Mouse (Mus musculus): ENCODE results near the gene Ttf1. TPM values are rescaled to one million over a fixed set of nuclear protein-coding genes. Genes with fewer than 3 reads are reported as not detected.

The Ttf1 gene
- total RNA-seq (2015) (13.0 and 17.1 TPM in 2 replicates), total RNA-seq (2017) (18.6 and 22.9 TPM in 2 replicates)

GRCm38 (mm10) chr2:29060135-29060597 lies at the start of gene Ttf1:
Ttf1 (plus strand) TSS chr2:29060262.
- ATAC-seq (ENCODE audit: poor library complexity, severe bottlenecking) = peak; percentile 90

- ATAC-seq (ENCODE audit: poor library complexity, severe bottlenecking) = no peak
Measured at GRCm38 (mm10) chr2:29012523-29012922, 47.5 kb upstream of the Ttf1 start.

DNA sequence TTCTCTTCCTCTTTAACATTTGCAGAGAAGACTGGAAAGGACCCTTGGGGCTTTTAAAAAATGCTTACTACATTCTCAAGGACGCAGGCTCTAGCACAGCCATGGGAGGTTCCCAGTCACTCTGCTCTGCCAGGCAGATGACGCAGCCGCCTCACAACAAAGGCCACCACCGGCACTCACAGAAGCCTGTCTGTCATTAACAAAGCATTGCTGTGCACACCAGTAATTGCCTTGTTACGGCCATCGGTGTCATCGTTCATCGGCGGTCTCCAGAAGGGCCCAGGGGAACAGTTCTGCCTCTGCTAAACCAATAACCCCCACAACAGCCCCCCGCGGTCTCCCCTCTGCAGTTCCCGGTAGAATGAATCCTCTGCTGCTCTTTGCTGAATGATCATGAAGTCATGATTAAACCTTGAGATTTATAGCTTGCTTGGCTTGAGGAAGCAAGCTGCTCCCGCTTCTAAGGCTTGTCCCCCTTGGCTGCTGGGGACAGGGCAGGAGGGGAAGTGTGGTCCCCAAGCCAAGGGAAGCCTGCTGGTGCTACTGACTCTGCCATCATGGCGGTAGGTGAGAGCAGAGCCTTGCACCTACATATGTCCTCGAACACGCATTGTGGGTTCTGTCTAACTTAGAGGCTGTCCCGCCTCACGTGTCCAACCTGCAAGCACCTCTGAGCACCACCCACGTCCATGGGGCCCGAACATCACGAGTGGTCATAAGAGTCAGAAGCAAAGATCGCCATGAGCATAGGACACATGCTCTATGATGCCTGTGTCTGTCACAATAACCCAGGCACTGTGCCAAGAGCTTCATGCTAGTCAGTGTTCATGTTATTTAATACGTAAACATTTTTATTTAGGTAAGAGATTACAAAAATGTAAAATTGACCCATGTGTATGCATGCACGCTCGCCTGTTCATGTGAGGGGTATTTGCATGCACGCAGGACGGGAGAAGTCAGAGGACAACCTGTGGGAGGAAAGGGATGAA lies 43.2 kb upstream of the Ttf1 start:
- no peak for ATAC-seq (ENCODE audit: poor library complexity, severe bottlenecking)

DNA sequence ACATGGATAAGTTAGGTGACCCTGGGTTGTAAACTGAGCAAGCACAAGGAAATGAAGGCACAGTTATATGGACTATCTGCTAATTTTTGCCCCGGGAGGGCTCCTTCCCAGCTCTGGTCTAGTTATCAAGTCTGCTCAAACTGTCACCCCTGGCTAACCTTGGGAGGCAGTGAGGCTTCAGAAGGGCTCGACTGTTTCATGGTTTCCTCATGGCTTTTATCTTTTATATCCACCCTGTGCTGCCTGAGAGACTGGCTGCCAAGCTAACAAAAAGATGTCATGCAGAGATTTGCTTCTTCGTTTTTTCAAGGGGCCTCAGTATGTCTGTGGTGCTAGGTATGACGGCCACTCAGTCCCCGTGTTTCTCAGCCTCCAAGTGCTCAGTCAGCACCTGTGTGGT lies 41.4 kb upstream of the Ttf1 start:
- ATAC-seq (ENCODE audit: poor library complexity, severe bottlenecking) = no peak

- no peak for ATAC-seq (ENCODE audit: poor library complexity, severe bottlenecking)
Measured at GRCm38 (mm10) chr2:29021025-29021424, 39.0 kb upstream of the Ttf1 start.

DNA sequence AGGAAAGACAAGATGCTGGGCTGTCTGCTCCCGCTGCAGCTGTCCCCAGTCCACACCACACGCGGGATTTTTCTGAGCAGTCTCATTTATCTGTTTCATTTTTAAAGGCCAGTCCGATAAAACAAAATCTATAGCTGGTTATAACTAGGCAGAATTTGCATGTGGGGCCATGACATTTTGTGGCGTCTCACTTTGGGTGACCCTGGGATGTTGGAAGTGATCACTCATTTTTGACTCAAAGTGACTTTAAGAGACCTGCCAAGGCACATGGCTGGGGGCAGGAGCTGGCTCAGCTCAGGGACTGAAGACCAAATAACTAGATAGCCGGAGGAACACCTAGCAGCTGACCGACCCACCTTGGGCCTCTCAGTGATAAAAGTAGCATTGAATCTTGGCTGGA lies 37.1 kb upstream of the Ttf1 start:
- no peak for ATAC-seq (ENCODE audit: poor library complexity, severe bottlenecking)

DNA sequence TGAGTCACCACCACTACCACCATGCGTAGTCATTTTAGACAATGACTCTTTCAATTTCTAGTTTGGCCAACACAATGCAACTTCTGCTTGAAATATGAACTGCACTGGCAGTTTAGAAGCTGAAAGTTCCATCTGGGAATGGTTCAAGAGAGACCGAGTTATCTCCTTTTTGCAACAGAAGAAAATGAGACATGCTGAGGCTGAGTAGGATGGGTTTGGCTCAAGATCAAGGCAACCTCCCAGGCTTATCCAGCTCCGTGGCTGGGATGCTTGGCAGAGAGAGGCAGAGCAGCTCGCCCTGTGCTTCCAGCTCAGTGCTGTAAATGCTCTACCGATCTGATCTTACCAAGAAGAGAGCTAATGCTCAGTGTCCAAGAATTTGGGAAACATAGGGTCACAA lies 34.8 kb upstream of the Ttf1 start:
- ATAC-seq (ENCODE audit: poor library complexity, severe bottlenecking) = no peak

DNA sequence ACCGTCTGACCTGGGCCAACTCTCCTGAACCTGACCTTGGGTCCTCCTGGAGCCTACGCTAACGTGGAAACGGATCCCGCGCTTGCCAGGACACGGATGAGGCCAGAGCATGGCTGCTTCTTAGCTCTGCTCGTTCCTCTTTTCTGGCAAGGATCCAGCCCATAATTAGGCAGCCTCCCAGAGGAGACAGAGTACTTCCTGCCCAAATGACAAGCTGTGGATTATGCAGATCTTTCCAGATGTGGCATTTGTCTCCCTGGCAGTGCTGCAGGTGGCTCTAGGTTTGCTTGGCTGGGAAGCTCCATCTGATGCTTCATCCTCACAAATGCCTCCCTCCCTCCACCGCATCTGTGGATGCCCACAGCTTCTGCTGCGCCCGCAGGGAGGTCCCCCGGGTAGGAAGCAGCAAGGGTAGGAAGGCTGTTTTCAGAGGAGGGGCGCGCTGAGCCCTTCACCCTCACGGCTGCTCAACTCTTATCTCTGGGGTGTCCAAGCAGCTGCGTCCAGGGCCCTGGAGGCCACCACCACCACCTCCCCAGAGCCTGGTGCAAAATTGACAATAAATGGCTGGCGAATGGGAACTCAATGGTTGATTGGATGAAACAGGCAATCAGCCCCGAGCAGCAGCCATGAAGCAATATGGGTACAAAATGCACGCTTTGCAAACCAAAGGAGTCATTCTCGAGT lies 29.9 kb upstream of the Ttf1 start:
- ATAC-seq (ENCODE audit: poor library complexity, severe bottlenecking) = no peak

- no peak for ATAC-seq (ENCODE audit: poor library complexity, severe bottlenecking)
Measured at GRCm38 (mm10) chr2:29031951-29032350, 28.1 kb upstream of the Ttf1 start.

DNA sequence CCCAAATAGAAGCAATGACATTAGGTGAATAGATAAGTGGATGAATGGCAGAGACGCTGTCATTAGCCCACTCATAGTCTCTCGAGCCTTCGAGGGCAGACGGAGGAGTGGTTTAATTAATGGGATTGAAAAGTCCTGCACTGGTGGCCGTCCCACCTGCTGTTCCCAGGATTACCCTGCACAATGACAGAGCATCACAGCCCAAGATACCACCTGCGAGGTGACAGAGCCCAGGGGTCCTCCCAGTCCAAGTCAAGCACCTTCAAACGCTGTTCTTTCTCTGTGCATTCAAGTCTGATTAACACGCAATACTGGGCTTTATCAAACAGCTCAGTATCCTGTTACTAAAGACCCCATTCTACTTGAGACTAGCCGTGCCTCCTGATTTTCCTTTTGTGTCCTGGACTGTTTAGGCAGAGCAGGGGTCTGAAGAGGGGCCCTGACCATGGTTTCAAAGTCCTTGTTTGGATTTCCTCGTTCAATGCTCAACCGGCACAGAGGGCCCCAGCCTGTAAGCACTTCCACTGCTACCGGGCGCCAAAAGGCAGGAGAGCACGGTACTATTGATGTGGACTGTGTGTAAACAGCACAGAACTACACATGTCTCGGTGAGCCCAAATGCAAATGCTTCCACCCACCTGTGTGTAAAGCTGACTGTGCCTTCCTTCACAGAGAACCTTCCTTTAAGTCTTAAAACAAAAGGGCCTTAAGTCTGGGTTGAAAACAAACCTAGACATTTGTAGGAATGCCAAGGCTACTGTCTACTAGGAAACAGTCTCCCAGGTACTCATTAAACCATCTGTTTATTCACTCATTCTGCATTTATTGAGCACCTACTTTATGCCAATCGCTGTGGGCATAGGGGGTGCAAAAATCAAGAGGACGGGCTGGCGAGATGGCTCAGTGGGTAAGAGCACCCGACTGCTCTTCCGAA lies 25.3 kb upstream of the Ttf1 start:
- no peak for ATAC-seq (ENCODE audit: poor library complexity, severe bottlenecking)

DNA sequence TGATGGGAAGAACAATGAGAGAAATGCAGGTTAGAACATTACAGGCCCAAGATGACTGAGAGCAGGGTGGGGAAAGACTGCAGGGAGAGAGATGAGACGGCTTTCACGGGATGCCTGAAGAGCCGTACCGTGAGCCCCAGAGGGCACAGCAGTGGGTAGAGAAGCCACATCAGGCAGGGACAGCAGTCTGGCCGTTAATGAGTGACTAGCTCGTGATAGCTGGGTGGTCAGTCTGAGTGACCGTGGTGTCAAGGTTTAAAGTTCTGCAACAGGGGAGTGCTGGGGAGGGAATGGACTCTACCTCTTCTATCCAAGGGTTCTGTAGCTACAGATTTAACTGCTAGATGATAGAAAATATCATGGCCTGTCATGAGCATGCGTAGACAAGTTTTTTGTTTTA lies 24.4 kb upstream of the Ttf1 start:
- ATAC-seq (ENCODE audit: poor library complexity, severe bottlenecking) = no peak

DNA sequence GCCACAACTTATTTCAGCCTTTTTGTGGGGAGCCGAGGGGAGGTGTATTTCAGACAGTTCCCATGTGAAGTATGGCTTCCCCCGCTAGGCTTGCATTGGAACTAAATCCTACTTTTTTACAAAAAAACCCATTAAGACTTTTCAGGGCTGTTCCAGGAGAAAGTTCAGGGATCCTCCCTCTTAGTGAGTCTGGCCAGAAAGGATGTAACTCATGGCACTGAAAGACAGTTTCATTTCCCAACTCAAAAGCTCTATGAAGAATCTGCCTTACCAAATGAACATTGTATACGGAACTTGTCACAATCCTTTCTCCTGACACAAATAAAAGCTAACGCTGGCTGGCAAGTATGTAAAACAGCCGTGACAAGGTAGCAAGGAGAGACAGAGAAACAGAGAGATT lies 20.3 kb upstream of the Ttf1 start:
- ATAC-seq (ENCODE audit: poor library complexity, severe bottlenecking) = no peak

- ATAC-seq (ENCODE audit: poor library complexity, severe bottlenecking) = no peak
Measured at GRCm38 (mm10) chr2:29040594-29041476, 19.2 kb upstream of the Ttf1 start.

DNA sequence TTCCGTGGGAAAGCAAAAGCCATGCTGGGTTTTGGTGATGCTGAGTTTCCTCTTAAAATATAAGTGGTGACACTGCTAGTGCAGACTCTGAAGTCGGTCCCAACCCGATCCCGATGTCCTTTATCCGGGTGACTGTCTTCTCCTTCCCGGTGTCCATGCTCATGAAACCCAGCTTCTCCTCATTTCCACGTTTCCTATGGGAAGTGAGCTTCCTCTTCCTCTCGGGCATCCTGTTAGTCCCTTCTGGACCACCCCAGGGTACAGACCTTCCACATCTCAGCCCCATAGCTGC lies 18.6 kb upstream of the Ttf1 start:
- ATAC-seq (ENCODE audit: poor library complexity, severe bottlenecking) = no peak

DNA sequence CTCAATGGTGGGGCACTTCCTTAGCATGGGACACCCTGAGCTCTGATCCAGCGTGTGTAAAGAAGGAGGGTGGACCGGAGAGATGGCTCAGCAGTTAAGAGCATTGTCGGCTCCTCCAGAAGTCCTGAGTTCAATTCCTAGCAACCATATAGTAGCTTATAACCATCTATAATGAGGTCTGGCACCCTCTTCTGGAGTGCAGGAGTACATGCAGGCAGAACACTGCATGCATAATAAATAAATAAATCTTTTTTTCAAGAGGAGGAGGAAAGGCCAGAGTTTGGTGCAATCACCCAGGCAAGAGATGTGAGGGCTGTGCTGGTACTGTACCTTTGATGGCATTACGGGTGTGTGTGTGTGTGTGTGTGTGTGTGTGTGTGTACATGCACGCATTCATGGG lies 17.9 kb upstream of the Ttf1 start:
- no peak for ATAC-seq (ENCODE audit: poor library complexity, severe bottlenecking)

DNA sequence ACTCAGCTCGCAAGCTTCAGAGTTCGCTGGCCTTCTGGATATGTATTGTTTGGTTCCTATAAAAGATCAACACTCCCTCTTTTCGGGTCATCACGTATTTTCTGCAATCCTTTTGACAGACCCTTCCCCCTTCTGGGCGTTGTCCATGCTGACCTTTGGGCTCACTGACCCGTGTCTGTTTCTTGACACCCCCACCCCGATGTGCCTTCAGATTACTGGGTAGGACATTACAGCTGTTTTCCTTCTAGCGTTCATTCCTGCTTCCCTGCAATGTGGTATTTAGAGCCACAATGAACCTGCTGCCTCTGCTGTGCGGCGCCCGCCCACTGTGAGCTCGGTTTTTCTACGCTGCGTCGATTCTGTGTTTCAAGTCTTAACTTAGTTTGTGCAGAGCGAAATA lies 13.9 kb upstream of the Ttf1 start:
- ATAC-seq (ENCODE audit: poor library complexity, severe bottlenecking) = no peak

DNA sequence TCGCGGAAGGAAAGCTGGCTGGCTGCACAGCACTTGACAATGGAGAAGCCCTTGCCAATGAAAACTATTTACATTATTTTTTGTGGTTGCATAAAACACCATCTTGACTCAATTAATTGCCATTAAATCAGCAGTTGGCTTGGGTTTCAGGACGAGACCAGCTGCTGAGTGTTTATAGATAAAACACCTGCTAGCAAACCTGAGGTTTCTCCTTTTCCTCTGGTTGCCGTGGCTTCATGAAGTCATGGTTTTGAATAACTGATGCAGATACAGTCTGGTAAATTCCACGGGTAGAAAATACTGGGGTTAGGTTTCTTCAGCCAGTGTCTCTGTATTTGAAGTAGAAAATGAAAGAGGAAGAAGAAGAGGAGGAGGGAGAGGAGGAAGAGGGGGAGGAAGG lies 8.1 kb upstream of the Ttf1 start:
- no peak for ATAC-seq (ENCODE audit: poor library complexity, severe bottlenecking)

- ATAC-seq (ENCODE audit: poor library complexity, severe bottlenecking) = peak; percentile 64
Measured at GRCm38 (mm10) chr2:29052943-29053454, 7.1 kb upstream of the Ttf1 start.

DNA sequence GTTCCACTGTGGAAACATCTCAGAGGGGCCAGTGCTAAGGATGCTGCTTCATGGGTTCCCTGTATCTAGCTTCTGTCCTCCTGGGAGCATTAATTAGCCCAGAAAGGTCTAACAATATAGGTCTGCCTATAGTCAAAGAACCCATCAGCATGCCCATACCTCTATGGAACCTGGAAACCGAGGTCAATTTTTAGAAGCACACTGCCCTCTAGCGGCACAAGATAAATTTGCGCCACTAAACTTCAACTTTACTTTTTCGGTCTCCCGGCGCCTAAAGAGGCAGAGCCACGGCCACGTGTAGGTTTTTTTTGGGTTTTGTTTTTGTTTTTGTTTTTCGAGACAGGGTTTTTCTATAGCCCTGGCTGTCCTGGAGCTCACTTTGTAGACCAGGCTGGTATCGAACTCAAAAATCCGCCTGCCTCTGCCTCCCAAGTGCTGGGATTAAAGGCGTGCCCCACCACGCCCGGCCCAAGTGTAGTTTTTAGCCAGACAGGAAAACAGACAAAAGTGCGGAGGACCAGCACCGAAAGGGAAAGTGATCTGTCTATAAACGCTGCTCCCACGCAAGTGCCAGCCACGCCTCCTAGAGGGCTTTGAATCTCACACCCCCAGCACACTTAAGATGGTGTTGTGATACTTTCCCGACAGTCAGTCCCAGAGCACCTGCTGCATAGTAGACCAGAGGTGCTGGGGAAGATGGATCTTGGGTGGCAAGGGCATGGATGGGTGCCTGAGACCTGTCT lies 6.1 kb upstream of the Ttf1 start:
- peak; percentile 53 for ATAC-seq (ENCODE audit: poor library complexity, severe bottlenecking)
